Mouse (Mus musculus) frontal cortex, postnatal 10 days (tissue): ENCODE measurements at regions not wholly inside any gene's neighbourhood (a gene's known extent, or its start where the extent isn't known, plus 50 kb on each side); places are given as distances from the start of the nearest gene placed in this dataset.

Experiments used
- DNase-seq, 2 experiments: peaks; one replicate each; pipeline ENCODE4 v3.0.0; 2022; ENCODE audit warnings: low spot score in 2 of 2, mixed read lengths in 1 of 2

DNA sequence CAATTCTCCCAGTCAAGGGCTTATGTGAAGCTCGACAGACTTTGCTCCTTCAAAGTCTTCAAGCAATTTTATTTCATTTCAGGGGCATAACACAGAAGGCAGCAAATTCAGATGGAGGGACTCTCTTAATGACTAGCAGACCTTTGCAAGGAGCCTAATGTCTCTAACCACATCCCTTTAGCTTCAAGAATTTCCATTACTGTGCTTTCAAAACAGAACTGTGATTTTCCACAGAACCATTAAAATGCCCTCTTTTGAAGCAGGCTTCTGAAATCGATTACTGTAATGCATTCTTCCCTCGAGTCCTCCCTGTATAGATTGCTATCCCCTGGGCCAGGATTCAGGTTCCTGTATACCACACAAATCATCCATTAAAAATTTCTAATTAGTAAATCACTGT is 80.9 kb upstream of the Tac1 start:
- no peak for DNase-seq

DNA sequence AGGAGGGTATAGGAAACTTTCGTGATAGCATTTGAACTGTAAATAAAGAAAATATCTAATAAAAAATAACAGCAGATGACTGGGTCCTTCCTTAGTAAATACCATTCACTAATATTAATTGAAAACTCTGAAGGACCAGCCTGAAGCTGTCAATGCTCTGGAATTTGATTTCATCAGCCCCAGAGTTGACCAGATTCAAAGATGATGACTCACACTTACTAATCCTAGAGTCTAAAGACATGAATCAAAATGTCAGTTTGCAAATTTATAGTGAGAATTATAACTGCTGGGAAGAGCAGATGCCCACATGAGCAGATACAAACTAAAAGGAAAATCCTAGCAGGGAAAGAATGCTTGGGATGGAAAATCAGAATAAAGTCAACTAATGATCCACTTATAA is 77.8 kb upstream of the Tac1 start:
- DNase-seq, result no peak

DNA sequence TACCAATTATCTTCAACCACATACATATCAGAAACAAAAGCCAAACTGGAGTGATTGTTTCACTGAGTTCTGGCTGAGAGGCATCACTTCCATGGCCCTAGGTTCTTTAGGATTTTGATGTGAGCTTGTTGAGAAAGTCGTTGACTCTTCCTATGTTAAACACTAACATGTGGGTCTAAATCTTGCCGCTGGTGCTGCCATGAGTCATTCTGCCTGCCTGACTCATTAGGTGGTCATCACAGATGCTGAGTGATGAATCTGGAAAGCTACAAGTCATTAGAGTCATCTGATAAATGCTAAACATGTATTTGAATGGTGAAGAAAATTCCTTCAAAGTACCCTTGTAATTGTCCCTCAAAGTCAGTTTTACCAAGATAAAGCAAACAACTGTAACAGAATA is 60.4 kb upstream of the Tac1 start:
- no peak for DNase-seq

- no peak for DNase-seq
These were observed 57.9 kb upstream of the Tac1 start for GRCm38 (mm10) chr6:7496766-7497165.
